Mouse (Mus musculus): Measurements from ENCODE around the gene Nfe2l2.

DNA sequence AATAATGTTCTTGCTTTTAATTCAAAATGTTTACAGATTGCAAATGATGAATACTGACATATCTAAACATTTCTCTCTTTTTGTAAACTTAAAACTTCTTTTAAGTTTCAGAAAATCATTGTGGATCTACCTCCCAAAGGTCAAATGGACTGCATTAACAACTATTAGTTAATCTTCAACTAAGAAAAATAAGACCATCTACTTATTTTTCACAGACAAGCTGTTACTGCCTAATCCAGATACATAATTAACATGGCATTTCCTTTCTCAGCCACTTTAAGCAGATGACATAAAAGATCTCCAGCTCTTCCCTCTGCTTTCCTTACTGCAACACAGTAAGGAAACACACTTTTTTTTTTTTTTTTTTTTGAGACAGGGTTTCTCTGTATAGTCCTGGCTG, 67.1 kb downstream of the Nfe2l2 start:
- TF ChIP-seq CTCF (IDR thresholded peaks at IDR 0.05; ENCODE audit: low read depth, low read length) (no peak), POLR2A (IDR thresholded peaks at IDR 0.05; ENCODE audit: extremely low read depth, insufficient read depth, low read length) (no peak)
